In genomic region chr4:86886160-86886878, GRCm38 (mm10) we compare ENCODE assay signal across 8 mouse cellular contexts. TPM values are rescaled to one million over a fixed set of nuclear protein-coding genes. Genes with fewer than 3 reads are reported as not detected.
A peak's percentile ranks its signal among the peaks of the same experiment; 100 is the strongest.
DNase-seq lines count a peak whose midpoint lies in the region; ATAC-seq lines count a peak whose summit lies in the region.

No protein-coding gene starts in this region.

- peak overlapping the region; percentile 75 for H3K27ac ChIP-seq in heart, embryonic 11.5 days (ENCODE audit: low read depth, low read length)

- H3K4me3 ChIP-seq in heart, embryonic 11.5 days (ENCODE audit: low read depth, low read length) = peak overlapping the region; percentile 43

- 7% methylated on average over 18 of the region's 18 CpGs for WGBS in heart, embryonic 11.5 days (ENCODE audit: insufficient replicate concordance)

- peak; percentile 95 for DNase-seq in T-cell, adult 2 months (ENCODE audit: low spot score)
- DNase-seq in kidney, adult 9 months = peak; percentile 68
- peak; percentile 87 for DNase-seq in lung, postnatal 10 days
- peak; percentile 16 to 41 for DNase-seq in spleen, postnatal 10 days (ENCODE audit: low spot score in 2 of 2)
- DNase-seq in frontal cortex, postnatal 36 days (ENCODE audit: low spot score in 2 of 2) = no peak
- no peak for DNase-seq in right cerebral cortex, postnatal 36 days (ENCODE audit: low spot score in 2 of 2)

- peak; percentile 87 for ATAC-seq in common myeloid progenitor, adult 5-6 weeks (replicated peaks; ENCODE audit: low read depth, poor library complexity, severe bottlenecking)
- peak; percentile 76 for ATAC-seq in heart, embryonic 11.5 days (replicated peaks; ENCODE audit: insufficient number of reproducible peaks, low FRiP score, low TSS enrichment)

- peaks cover 8% of the 10 kb centered on the region for H3K36me3 ChIP-seq in heart, embryonic 11.5 days (ENCODE audit: control insufficient read depth, insufficient read depth, low read length)

- peak overlapping the region; percentile 18 for H3K9ac ChIP-seq in heart, embryonic 11.5 days (ENCODE audit: low read depth, low read length)

- no peaks in the 10 kb centered on the region for H3K27me3 ChIP-seq in heart, embryonic 11.5 days (ENCODE audit: control insufficient read depth, insufficient read depth, low read length)

- peaks cover 5% of the 10 kb centered on the region; the same call in 1 of the 2 replicates for H3K4me1 ChIP-seq in heart, embryonic 11.5 days (ENCODE audit: control insufficient read depth, insufficient read depth, low read length)

- no peaks in the 10 kb centered on the region; the same call in 1 of the 2 replicates for H3K9me3 ChIP-seq in heart, embryonic 11.5 days (replicated peaks; ENCODE audit: control insufficient read depth, low read length)

- peak overlapping the region; percentile 81 for H3K4me2 ChIP-seq in heart, embryonic 11.5 days

RNA-seq across cellular contexts. Expression of gene Acer2, which starts 12.1 kb away (rescaled TPM):
- total RNA-seq in common myeloid progenitor, adult 5-6 weeks (2017) = 0.78 and 1.8 TPM in 2 replicates
- polyA plus RNA-seq in heart, embryonic 11.5 days (2014; fragmentation: Nextera tagmentation; extraction: Ambion mirVana) = 34.1 and 38.3 TPM in 2 replicates

RNA-seq across cellular contexts. Expression of gene Rps6, which starts 29.1 kb away (rescaled TPM):
- 1,695 and 1,764 TPM in 2 replicates for total RNA-seq in common myeloid progenitor, adult 5-6 weeks (2017)
- polyA plus RNA-seq in heart, embryonic 11.5 days (2014; fragmentation: Nextera tagmentation; extraction: Ambion mirVana) = 577 and 587 TPM in 2 replicates

Comparison
In these comparisons a context has a peak if more than half of its experiments do, and no peak if none do; other contexts are left out.
1. DNase-seq: peak in T-cell, adult 2 months (single experiment), kidney, adult 9 months (single experiment), lung, postnatal 10 days (single experiment) and spleen, postnatal 10 days (2 of 2); none in frontal cortex, postnatal 36 days (0 of 2) and right cerebral cortex, postnatal 36 days (0 of 2).